Mouse (Mus musculus) kidney, adult 2 months (tissue): ENCODE measurements at regions not wholly inside any gene's neighbourhood (a gene's known extent, or its start where the extent isn't known, plus 50 kb on each side); places are given as distances from the start of the nearest gene placed in this dataset.

ENCODE experiments used
- CTCF ChIP-seq: fragments of 200-500 bp; conservative IDR thresholded peaks from 2 replicates; pipeline ENCODE4 v1.5.1; 2011; ENCODE audit warnings: low read depth, mild to moderate bottlenecking, control low read depth, low read length, moderate library complexity, mixed read lengths; ENCODE audit not compliant: insufficient read depth, insufficient read length
- POLR2A ChIP-seq: fragments of 200-500 bp; IDR thresholded peaks from one replicate; pipeline ENCODE4 v1.6.1; 2011; ENCODE audit warnings: low read depth, low read length, control low read depth

DNA sequence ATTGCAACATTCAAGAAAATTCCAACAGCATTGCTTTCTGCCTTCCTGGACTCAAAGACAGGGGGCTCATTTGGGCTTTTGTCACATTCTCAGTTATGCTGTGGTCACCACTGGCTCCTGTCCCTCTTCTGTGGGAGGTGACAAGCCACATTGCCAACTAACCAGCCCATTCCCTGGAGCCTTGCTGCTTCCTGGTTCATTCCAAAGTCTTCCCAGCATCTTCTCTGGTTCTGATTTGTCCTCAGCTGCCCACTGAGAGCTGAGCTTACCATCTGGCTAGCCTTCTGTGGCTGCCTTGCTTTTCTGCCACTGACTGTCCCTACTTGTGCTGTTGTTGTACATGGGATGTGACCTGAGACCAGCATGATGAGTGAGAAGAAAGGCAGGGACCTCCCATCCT is 111.0 kb downstream of the Cxcl12 start:
- TF ChIP-seq CTCF (no peak), POLR2A (no peak)
